Mouse (Mus musculus): ENCODE measurements at regions not wholly inside any gene's neighbourhood (a gene's known extent, or its start where the extent isn't known, plus 50 kb on each side); places are given as distances from the start of the nearest gene placed in this dataset.

- no peak for DNase-seq
Measured at GRCm38 (mm10) chr3:101749841-101750240, 98.9 kb downstream of the Mab21l3 start.

- DNase-seq: no peak
Measured at GRCm38 (mm10) chr3:101749031-101749632, 99.6 kb downstream of the Mab21l3 start.

GRCm38 (mm10) chr3:101748186-101748585 lies 100.6 kb downstream of the Mab21l3 start:
- peak; percentile 34 for DNase-seq

GRCm38 (mm10) chr3:101740906-101741305 lies 107.9 kb downstream of the Mab21l3 start:
- no peak for DNase-seq

GRCm38 (mm10) chr3:101737197-101737596 lies 111.6 kb downstream of the Mab21l3 start:
- no peak for DNase-seq

GRCm38 (mm10) chr3:101729044-101729443 lies 119.7 kb downstream of the Mab21l3 start:
- DNase-seq: no peak

GRCm38 (mm10) chr3:101722926-101723325 lies 118.4 kb upstream of the Atp1a1 start:
- no peak for DNase-seq

GRCm38 (mm10) chr3:101722001-101722400 lies 117.5 kb upstream of the Atp1a1 start:
- no peak for DNase-seq

GRCm38 (mm10) chr3:101715416-101715815 lies 110.9 kb upstream of the Atp1a1 start:
- no peak for DNase-seq

GRCm38 (mm10) chr3:101714810-101715209 lies 110.3 kb upstream of the Atp1a1 start:
- DNase-seq: no peak

- no peak for DNase-seq
Measured at GRCm38 (mm10) chr3:101713669-101714068, 109.2 kb upstream of the Atp1a1 start.

GRCm38 (mm10) chr3:101713138-101713638 lies 108.7 kb upstream of the Atp1a1 start:
- no peak for DNase-seq

- no peak for DNase-seq
Measured at GRCm38 (mm10) chr3:101712666-101713065, 108.2 kb upstream of the Atp1a1 start.

- no peak for DNase-seq
Measured at GRCm38 (mm10) chr3:101711594-101712171, 107.2 kb upstream of the Atp1a1 start.

- no peak for DNase-seq
Measured at GRCm38 (mm10) chr3:101709379-101709970, 105.0 kb upstream of the Atp1a1 start.

GRCm38 (mm10) chr3:101708821-101709220 lies 104.3 kb upstream of the Atp1a1 start:
- no peak for DNase-seq

- DNase-seq: no peak
Measured at GRCm38 (mm10) chr3:101704919-101705318, 100.4 kb upstream of the Atp1a1 start.

GRCm38 (mm10) chr3:101704326-101704725 lies 99.8 kb upstream of the Atp1a1 start:
- no peak for DNase-seq

GRCm38 (mm10) chr3:101701763-101702173 lies 97.3 kb upstream of the Atp1a1 start:
- DNase-seq: no peak

GRCm38 (mm10) chr3:101700974-101701610 lies 96.6 kb upstream of the Atp1a1 start:
- peak; percentile 75 for DNase-seq

- DNase-seq: peak; percentile 50
Measured at GRCm38 (mm10) chr3:101699929-101700681, 95.6 kb upstream of the Atp1a1 start.

GRCm38 (mm10) chr3:101696832-101697231 lies 92.3 kb upstream of the Atp1a1 start:
- no peak for DNase-seq

- no peak for DNase-seq
Measured at GRCm38 (mm10) chr3:101694311-101694710, 89.8 kb upstream of the Atp1a1 start.

All from thymus, postnatal 14 days (tissue).